Mouse (Mus musculus) forebrain, embryonic 14.5 days (tissue): ENCODE measurements around the gene Slc26a10. TPM values are rescaled to one million over a fixed set of nuclear protein-coding genes. Genes with fewer than 3 reads are reported as not detected.

Experiments
- ATAC-seq: fragments of 200-750 bp; cut with Nextera tagmentation; 2 replicates; pipeline ENCODE4 v1.8.0; 2017; ENCODE audit warnings: mild to moderate bottlenecking, moderate library complexity
- DNase-seq: peaks from one replicate; pipeline ENCODE4 v3.0.0-alpha.2; 2015; ENCODE audit warnings: low spot score
- H3K27ac ChIP-seq: fragments of 300-500 bp; sonication (generic); 2 replicates; pipeline ENCODE4 v1.5.1; 2014; ENCODE audit warnings: low read depth, mild to moderate bottlenecking, control low read depth, low read length, moderate library complexity
- H3K27me3 ChIP-seq: fragments of 300-500 bp; sonication (generic); replicated peaks from 2 replicates; pipeline ENCODE4 v1.6.1; 2014; ENCODE audit warnings: low read length, control low read depth, mixed read lengths; ENCODE audit not compliant: control insufficient read depth, insufficient read depth
- H3K36me3 ChIP-seq: fragments of 300-500 bp; sonication (generic); 2 replicates; pipeline ENCODE4 v1.6.1; 2014; ENCODE audit warnings: low read length, control low read depth; ENCODE audit not compliant: control insufficient read depth, insufficient read depth
- H3K4me1 ChIP-seq: fragments of 300-500 bp; sonication (generic); 2 replicates; pipeline ENCODE4 v1.6.1; 2014; ENCODE audit warnings: antibody characterized with exemption, low read length, control low read depth; ENCODE audit not compliant: control insufficient read depth, insufficient read depth
- H3K4me2 ChIP-seq: fragments of 300-500 bp; sonication (generic); 2 replicates; pipeline ENCODE4 v1.6.1; 2014; ENCODE audit warnings: mild to moderate bottlenecking, control low read depth, low read length
- H3K4me3 ChIP-seq: fragments of 300-500 bp; sonication (generic); 2 replicates; pipeline ENCODE4 v1.5.1; 2014; ENCODE audit warnings: low read depth, low read length, control low read depth
- H3K9ac ChIP-seq: fragments of 300-500 bp; sonication (generic); 2 replicates; pipeline ENCODE4 v1.6.1; 2014; ENCODE audit warnings: mild to moderate bottlenecking, low read length, control low read depth, moderate library complexity
- H3K9me3 ChIP-seq: fragments of 300-500 bp; sonication (generic); replicated peaks from 2 replicates; pipeline ENCODE4 v1.6.1; 2016; ENCODE audit warnings: low read length, control low read depth, mixed read lengths; ENCODE audit not compliant: control insufficient read depth
- WGBS: fragments of 180-500 bp; shearing (Covaris S2); extraction: QIAGEN DNeasy Blood & Tissue Kit; methylation state at CpG from one replicate; pipeline ENCODE4 v1.1.7; 2014; 5-methylcytosine and 5-hydroxymethylcytosine counted together
- polyA plus RNA-seq: library from polyadenylated mRNA; unstranded; fragments of >200 nt; fragmentation: Nextera tagmentation; extraction: Ambion mirVana; gene quantifications from 2 replicates; pipeline ENCODE4 v1.2.1, GENCODE M21; 2014

Slc26a10 gene
- polyA plus RNA-seq, 1 experiment from 2014 or later: 0.69 TPM

GRCm38 (mm10) chr10:127171631-127172200, 8.7 kb downstream of the Slc26a10 start:
- DNase-seq: no peak
- H3K27me3 ChIP-seq: peaks cover 59% of the 10 kb centered on the region
- H3K4me1 ChIP-seq: no peaks in the 10 kb centered on the region; the same call in 1 of the 2 replicates
- H3K9me3 ChIP-seq: no peaks in the 10 kb centered on the region
- no peak overlapping the region for H3K4me3 ChIP-seq
- no peak overlapping the region for H3K9ac ChIP-seq
- ATAC-seq: no peak
- peaks cover 8% of the 10 kb centered on the region; the same call in 1 of the 2 replicates for H3K36me3 ChIP-seq
- H3K4me2 ChIP-seq: no peak overlapping the region
- WGBS: 90% methylated on average over 15 of the region's 15 CpGs
- no peak overlapping the region for H3K27ac ChIP-seq

GRCm38 (mm10) chr10:127170837-127171272, 9.6 kb downstream of the Slc26a10 start:
- no peaks in the 10 kb centered on the region for H3K9me3 ChIP-seq
- H3K36me3 ChIP-seq: peaks cover 8% of the 10 kb centered on the region; the same call in 1 of the 2 replicates
- H3K27ac ChIP-seq: no peak overlapping the region
- peak overlapping the region; percentile 19 for H3K4me3 ChIP-seq
- WGBS: under 1% methylated on average over 29 of the region's 29 CpGs
- ATAC-seq (peak; percentile 74), DNase-seq (peak; percentile 60)
- peak overlapping the region; percentile 44 for H3K4me2 ChIP-seq
- no peaks in the 10 kb centered on the region; the same call in 1 of the 2 replicates for H3K4me1 ChIP-seq
- peaks cover 57% of the 10 kb centered on the region for H3K27me3 ChIP-seq
- H3K9ac ChIP-seq: 0 out of 2 replicates have a peak overlapping the region, but pooled peaks have one; percentile 9

GRCm38 (mm10) chr10:127170002-127170401, 10.4 kb downstream of the Slc26a10 start:
- H3K9me3 ChIP-seq: no peaks in the 10 kb centered on the region
- H3K36me3 ChIP-seq: peaks cover 8% of the 10 kb centered on the region; the same call in 1 of the 2 replicates
- peaks cover 63% of the 10 kb centered on the region for H3K27me3 ChIP-seq
- no peaks in the 10 kb centered on the region; the same call in 1 of the 2 replicates for H3K4me1 ChIP-seq
- peak; percentile 46 for DNase-seq
- H3K27ac ChIP-seq: no peak overlapping the region
- WGBS: 1% methylated on average over 22 of the region's 22 CpGs
- H3K4me2 ChIP-seq: peak overlapping the region; percentile 44
- H3K9ac ChIP-seq: no peak overlapping the region
- H3K4me3 ChIP-seq: peak overlapping the region; percentile 19
- no peak for ATAC-seq

- H3K9me3 ChIP-seq: no peaks in the 10 kb centered on the region
- no peak overlapping the region for H3K4me2 ChIP-seq
- no peak for DNase-seq
- H3K27me3 ChIP-seq: peaks cover 63% of the 10 kb centered on the region
- H3K4me1 ChIP-seq: peaks cover 3% of the 10 kb centered on the region; the same call in 1 of the 2 replicates
- H3K9ac ChIP-seq: no peak overlapping the region
- 62% methylated on average over 10 of the region's 10 CpGs for WGBS
- no peak overlapping the region for H3K4me3 ChIP-seq
- no peak overlapping the region for H3K27ac ChIP-seq
- H3K36me3 ChIP-seq: peaks cover 8% of the 10 kb centered on the region; the same call in 1 of the 2 replicates
- ATAC-seq: no peak
These were observed 12.7 kb downstream of the Slc26a10 start for GRCm38 (mm10) chr10:127167614-127168192.

GRCm38 (mm10) chr10:127166771-127167613, 13.5 kb downstream of the Slc26a10 start:
- H3K27ac ChIP-seq: peak overlapping the region; percentile 78; the same call in 1 of the 2 replicates
- ATAC-seq: no peak

GRCm38 (mm10) chr10:127166404-127166715, 14.1 kb downstream of the Slc26a10 start:
- no peaks in the 10 kb centered on the region for H3K36me3 ChIP-seq
- DNase-seq: peak; percentile 57
- H3K27ac ChIP-seq: peak overlapping the region; percentile 78; the same call in 1 of the 2 replicates
- H3K4me2 ChIP-seq: peak overlapping the region; percentile 98
- 2% methylated on average over 11 of the region's 11 CpGs for WGBS
- ATAC-seq: no peak
- peak overlapping the region; percentile 74 for H3K4me3 ChIP-seq
- peak overlapping the region; percentile 91 for H3K9ac ChIP-seq
- H3K4me1 ChIP-seq: peaks cover 3% of the 10 kb centered on the region; the same call in 1 of the 2 replicates
- no peaks in the 10 kb centered on the region for H3K9me3 ChIP-seq
- H3K27me3 ChIP-seq: peaks cover 52% of the 10 kb centered on the region

More at GRCm38 (mm10) chr10:127166771-127167613, 13.5 kb downstream of the Slc26a10 start:
- H3K4me3 ChIP-seq: peak overlapping the region; percentile 74
- peak overlapping the region; percentile 91 for H3K9ac ChIP-seq
- H3K9me3 ChIP-seq: no peaks in the 10 kb centered on the region
- peak overlapping the region; percentile 98 for H3K4me2 ChIP-seq
- 32% methylated on average over 15 of the region's 15 CpGs for WGBS
- no peak for DNase-seq
- H3K4me1 ChIP-seq: peaks cover 3% of the 10 kb centered on the region; the same call in 1 of the 2 replicates
- H3K27me3 ChIP-seq: peaks cover 59% of the 10 kb centered on the region
- H3K36me3 ChIP-seq: peaks cover 4% of the 10 kb centered on the region; the same call in 1 of the 2 replicates

GRCm38 (mm10) chr10:127165654-127166403, 14.6 kb downstream of the Slc26a10 start:
- H3K4me2 ChIP-seq: peak overlapping the region; percentile 98
- peak overlapping the region; percentile 74 for H3K4me3 ChIP-seq
- peak overlapping the region; percentile 91 for H3K9ac ChIP-seq
- H3K27ac ChIP-seq: peak overlapping the region; percentile 78
- under 1% methylated on average over 56 of the region's 56 CpGs for WGBS
- no peaks in the 10 kb centered on the region for H3K9me3 ChIP-seq
- ATAC-seq (peak; percentile 49), DNase-seq (peak; percentile 56)
- H3K36me3 ChIP-seq: no peaks in the 10 kb centered on the region
- peaks cover 3% of the 10 kb centered on the region; the same call in 1 of the 2 replicates for H3K4me1 ChIP-seq
- H3K27me3 ChIP-seq: peaks cover 49% of the 10 kb centered on the region

- under 1% methylated on average over 36 of the region's 42 CpGs for WGBS
These were observed 15.1 kb downstream of the Slc26a10 start for GRCm38 (mm10) chr10:127165354-127165653.

More at GRCm38 (mm10) chr10:127165354-127165653, 15.1 kb downstream of the Slc26a10 start:
- Histone ChIP-seq H3K9me3 (no peaks in the 10 kb centered on the region), H3K36me3 (no peaks in the 10 kb centered on the region), H3K4me3 (peak overlapping the region; percentile 74), H3K9ac (peak overlapping the region; percentile 91), H3K4me1 (peaks cover 3% of the 10 kb centered on the region; the same call in 1 of the 2 replicates), H3K4me2 (peak overlapping the region; percentile 98), H3K27ac (peak overlapping the region; percentile 78), H3K27me3 (peaks cover 44% of the 10 kb centered on the region)
- peak; percentile 68 for ATAC-seq
- DNase-seq: no peak
